Mouse (Mus musculus) G1E (cell line): ENCODE results near the gene Hsd17b2. TPM values are rescaled to one million over a fixed set of nuclear protein-coding genes. Genes with fewer than 3 reads are reported as not detected.

Source experiments
- ATAC-seq: 2 replicates; pipeline ENCODE4 v1.8.0; 2016; ENCODE audit warnings: mild to moderate bottlenecking; ENCODE audit not compliant: insufficient number of reproducible peaks, poor library complexity, low FRiP score, severe bottlenecking; ENCODE audit errors: extremely low read depth
- DNase-seq: peaks from one replicate; pipeline ENCODE4 v3.0.0; 2012; ENCODE audit warnings: low spot score
- H3K27me3 ChIP-seq: 2 replicates; pipeline ENCODE4 v1.6.1; 2012; ENCODE audit warnings: mild to moderate bottlenecking, low read length, inconsistent platforms; ENCODE audit not compliant: insufficient read depth
- H3K36me3 ChIP-seq: replicated peaks from 2 replicates; pipeline ENCODE3; 2012; ENCODE audit warnings: mild to moderate bottlenecking, inconsistent platforms
- H3K4me1 ChIP-seq: 2 replicates; pipeline ENCODE4 v1.6.1; 2012; ENCODE audit warnings: low read depth, low read length, inconsistent platforms, mixed read lengths; ENCODE audit not compliant: insufficient read depth
- H3K4me3 ChIP-seq: 2 replicates; pipeline ENCODE4 v1.5.1; 2012; ENCODE audit warnings: low read depth, mild to moderate bottlenecking, inconsistent platforms, low read length, moderate library complexity, mixed read lengths
- H3K9me3 ChIP-seq: replicated peaks from 2 replicates; pipeline ENCODE4 v1.6.1; 2012; ENCODE audit warnings: inconsistent platforms
- CTCF ChIP-seq: IDR thresholded peaks from 2 replicates; pipeline ENCODE4 v1.5.1; 2012; ENCODE audit warnings: low read depth, low read length, inconsistent platforms, mixed read lengths
- GATA1 ChIP-seq: IDR thresholded peaks from 2 replicates; pipeline ENCODE4 v1.6.1; 2012; ENCODE audit warnings: borderline replicate concordance, low read length, inconsistent platforms, mixed read lengths
- GATA2 ChIP-seq: IDR thresholded peaks from 2 replicates; pipeline ENCODE4 v1.6.1; 2012; ENCODE audit warnings: low read depth, low read length, inconsistent platforms, borderline replicate concordance
- POLR2AphosphoS5 ChIP-seq: IDR thresholded peaks from 2 replicates; pipeline ENCODE4 v1.6.1; 2012; ENCODE audit warnings: low read depth, low read length, inconsistent platforms; ENCODE audit not compliant: insufficient replicate concordance
- TAL1 ChIP-seq: conservative IDR thresholded peaks from 2 replicates; pipeline ENCODE4 v1.6.1; 2012; ENCODE audit warnings: low read depth, low read length, inconsistent platforms, mixed read lengths
- polyA plus RNA-seq: library from polyadenylated mRNA; stranded (reverse); fragments of >175 nt; gene quantifications from 2 replicates; pipeline ENCODE4 v1.2.3, GENCODE M21; 2012
- total RNA-seq, 2 experiments: library from RNA; stranded (forward) in 1 of 2; stranded (reverse) in 1 of 2; fragments of 200-1000 nt in 1 of 2; fragments of >200 nt in 1 of 2; fragmentation: Nextera tagmentation in 1 of 2; gene quantifications; 2 replicates each; pipeline ENCODE4 v1.2.3; 2014 to 2017

Gene Hsd17b2
- total and polyA plus RNA-seq, 3 experiments, result 0.22 TPM; not detected in 2

DNA sequence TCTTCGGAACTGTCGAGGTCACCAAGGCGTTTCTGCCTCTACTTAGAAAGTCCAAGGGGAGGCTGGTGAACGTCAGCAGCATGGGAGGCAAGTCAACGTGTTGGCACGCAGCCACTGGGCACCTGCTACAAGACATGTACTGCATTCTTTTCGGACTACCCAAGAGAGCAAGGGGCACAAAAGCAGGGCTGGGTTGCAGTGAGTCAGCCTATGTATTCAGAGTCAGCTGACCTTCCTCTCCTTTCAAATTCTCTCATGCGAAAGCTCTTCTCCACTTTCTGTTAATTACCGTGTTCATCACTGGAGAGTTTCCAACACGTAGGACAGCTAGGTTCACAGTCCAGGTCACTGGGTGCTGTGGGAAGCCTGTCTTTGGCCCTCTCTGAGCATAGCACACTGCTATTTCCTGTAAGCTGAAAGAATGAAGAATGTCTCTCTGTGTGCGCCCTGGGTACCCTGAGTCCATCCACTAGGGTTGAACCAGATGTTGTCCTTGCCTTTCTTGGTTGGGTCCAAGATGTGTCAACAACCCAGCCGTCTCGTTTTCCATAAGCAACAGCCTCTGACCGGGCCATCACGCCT lies 40.8 kb downstream of the Hsd17b2 start:
- TF ChIP-seq TAL1, result no peak

DNA sequence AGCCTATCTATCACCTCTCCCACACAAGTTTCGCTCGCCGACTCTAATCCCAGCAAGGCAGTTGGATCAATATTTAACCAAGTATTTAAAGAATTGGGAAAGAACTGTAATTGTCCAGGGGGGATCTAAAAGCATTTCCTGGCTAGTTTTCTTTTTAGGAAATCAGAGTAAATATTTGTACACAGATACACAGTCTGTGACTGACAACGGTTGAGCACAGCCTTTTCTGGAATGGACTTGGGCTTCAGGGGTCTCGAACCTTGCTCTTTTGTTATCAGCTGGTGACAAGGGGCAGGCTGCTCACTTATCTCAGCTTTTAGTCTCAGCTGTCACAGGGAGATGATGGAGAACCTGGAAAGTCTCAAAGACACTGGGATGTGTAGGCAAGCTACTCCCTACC lies 44.9 kb downstream of the Hsd17b2 start:
- Histone ChIP-seq H3K9me3 (peaks cover 67% of the 10 kb centered on the region), H3K4me1 (no peaks in the 10 kb centered on the region), H3K27me3 (no peaks in the 10 kb centered on the region), H3K36me3 (no peaks in the 10 kb centered on the region), H3K4me3 (no peak overlapping the region)
- no peak for DNase-seq
- TF ChIP-seq POLR2AphosphoS5 (no peak), TAL1 (no peak), GATA2 (no peak)
- ATAC-seq, result no peak

More for the DNA sequence above, 40.8 kb downstream of the Hsd17b2 start:
- H3K27me3 ChIP-seq, result no peaks in the 10 kb centered on the region
- H3K4me1 ChIP-seq, result no peaks in the 10 kb centered on the region
- H3K4me3 ChIP-seq, result no peak overlapping the region
- no peaks in the 10 kb centered on the region for H3K36me3 ChIP-seq
- ATAC-seq (no peak), DNase-seq (no peak)
- H3K9me3 ChIP-seq, result peaks cover 73% of the 10 kb centered on the region

DNA sequence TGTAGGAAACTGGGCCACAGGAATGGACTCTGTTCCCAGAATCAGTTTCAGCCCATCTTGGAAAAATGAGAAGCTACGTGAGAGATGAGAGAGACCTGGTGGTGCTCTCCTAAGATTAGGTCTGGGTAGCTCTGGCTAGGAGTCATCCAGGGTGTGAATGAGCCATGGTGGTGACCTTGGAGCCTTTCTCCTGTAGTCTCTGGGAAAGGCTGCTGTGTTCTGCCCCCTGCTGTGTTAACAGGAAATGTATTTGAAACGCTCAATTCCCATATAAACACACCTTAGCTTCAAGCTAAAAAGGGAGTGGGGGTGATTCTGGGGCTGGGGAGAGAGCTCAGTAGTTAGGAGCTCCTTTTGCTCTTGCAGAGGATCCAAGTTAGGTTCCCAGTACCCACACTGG lies 45.7 kb downstream of the Hsd17b2 start:
- H3K4me3 ChIP-seq, result no peak overlapping the region
- TF ChIP-seq CTCF (no peak), GATA2 (no peak), TAL1 (no peak), POLR2AphosphoS5 (no peak), GATA1 (no peak)
- H3K27me3 ChIP-seq, result no peaks in the 10 kb centered on the region
- ATAC-seq, result no peak
- H3K9me3 ChIP-seq, result peaks cover 66% of the 10 kb centered on the region
- DNase-seq, result no peak
- H3K4me1 ChIP-seq, result no peaks in the 10 kb centered on the region
- no peaks in the 10 kb centered on the region for H3K36me3 ChIP-seq

DNA sequence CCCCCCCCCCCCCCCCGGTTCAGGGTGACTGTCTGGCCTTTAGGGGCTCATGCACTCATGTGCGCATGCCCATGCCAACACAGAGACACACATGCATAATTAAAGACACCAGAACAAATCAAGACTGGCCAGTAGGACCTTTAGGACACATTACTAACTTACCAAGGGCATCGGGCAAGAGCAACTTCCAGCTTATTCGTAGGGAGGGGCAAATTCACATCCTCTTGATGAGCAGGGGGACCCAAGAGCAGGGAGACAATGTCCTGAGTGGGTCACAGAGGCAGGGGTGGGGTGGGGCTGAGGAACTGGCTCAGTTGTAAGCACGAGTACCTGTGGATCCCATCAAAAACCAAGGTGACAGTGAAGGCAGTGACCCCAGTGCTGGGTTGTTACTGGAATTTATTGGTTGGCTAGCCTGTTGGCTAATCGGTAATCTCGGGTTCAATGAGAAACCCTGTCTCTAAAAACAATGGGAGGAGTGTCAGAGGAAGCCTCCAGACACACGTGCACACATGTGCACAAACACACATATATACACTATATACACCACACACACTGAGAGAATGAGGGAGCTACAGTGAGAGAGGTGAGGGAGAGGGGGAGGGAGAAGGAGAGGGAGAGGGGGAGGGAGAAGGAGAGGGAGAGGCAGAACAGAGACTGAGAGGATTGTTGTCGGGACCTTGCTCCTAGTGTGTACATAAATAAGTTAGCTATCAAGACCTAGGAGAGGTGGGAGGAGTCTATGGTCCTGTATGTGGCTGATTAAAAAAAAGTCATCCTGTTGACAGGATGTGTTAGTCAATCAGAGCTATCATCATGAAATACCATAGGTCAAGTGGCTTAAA lies 46.4 kb downstream of the Hsd17b2 start:
- Histone ChIP-seq H3K27me3 (no peaks in the 10 kb centered on the region), H3K36me3 (no peaks in the 10 kb centered on the region), H3K4me3 (no peak overlapping the region), H3K9me3 (peaks cover 62% of the 10 kb centered on the region), H3K4me1 (no peaks in the 10 kb centered on the region)
- ATAC-seq (no peak), DNase-seq (no peak)
- no peak for TF ChIP-seq POLR2AphosphoS5
- TF ChIP-seq GATA1, result no peak
- no peak for TF ChIP-seq CTCF
- TF ChIP-seq TAL1, result no peak
- no peak for TF ChIP-seq GATA2

DNA sequence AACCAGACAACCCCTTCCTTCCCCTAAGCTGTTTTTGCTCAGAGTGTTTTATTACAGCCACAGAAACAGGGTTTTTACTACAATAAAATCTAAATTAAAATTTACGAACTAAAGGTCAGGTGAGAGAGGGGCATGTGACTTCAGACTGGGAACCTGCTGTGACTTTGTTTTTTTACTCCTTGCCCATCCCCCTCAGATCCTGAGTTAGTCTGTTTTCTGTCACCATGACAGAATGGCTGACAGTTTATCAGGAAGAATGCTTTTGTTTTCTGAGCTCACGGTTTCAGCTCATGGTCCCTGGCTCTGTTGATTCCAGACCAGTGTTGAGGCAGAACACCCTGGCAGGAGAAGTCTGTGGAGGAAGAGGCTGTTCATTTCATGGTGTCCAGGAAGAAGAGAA lies 47.7 kb downstream of the Hsd17b2 start:
- no peaks in the 10 kb centered on the region for H3K27me3 ChIP-seq
- no peak for TF ChIP-seq GATA2
- TF ChIP-seq TAL1, result no peak
- no peak for TF ChIP-seq POLR2AphosphoS5
- no peak for TF ChIP-seq CTCF
- TF ChIP-seq GATA1, result no peak
- no peaks in the 10 kb centered on the region for H3K36me3 ChIP-seq
- H3K4me3 ChIP-seq, result no peak overlapping the region
- DNase-seq (no peak), ATAC-seq (no peak)
- H3K9me3 ChIP-seq, result peaks cover 57% of the 10 kb centered on the region
- H3K4me1 ChIP-seq, result no peaks in the 10 kb centered on the region

DNA sequence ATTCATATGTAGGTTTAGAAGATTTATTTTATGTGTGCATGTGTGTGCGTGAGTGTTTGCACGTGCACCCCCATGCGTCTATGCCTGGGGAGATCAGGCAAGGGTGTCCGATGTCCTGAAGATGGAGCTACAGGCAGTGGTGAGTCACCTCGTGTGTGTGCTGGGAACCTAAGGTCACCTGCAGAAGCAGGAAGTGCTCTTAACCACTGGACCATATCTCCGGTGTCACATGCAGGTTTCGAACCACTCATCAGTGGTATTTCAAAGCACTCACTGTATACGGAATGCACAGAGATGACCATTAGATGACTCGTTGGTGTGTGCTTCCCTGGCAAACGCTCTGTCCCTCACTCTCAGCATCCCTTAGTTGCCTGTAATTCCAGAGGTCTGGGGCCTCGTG lies 56.2 kb downstream of the Hsd17b2 start:
- no peaks in the 10 kb centered on the region for H3K4me1 ChIP-seq
- H3K9me3 ChIP-seq, result peaks cover 36% of the 10 kb centered on the region
- no peaks in the 10 kb centered on the region for H3K36me3 ChIP-seq
- no peak for TF ChIP-seq GATA2
- TF ChIP-seq TAL1, result no peak
- no peak for TF ChIP-seq GATA1
- TF ChIP-seq POLR2AphosphoS5, result no peak
- TF ChIP-seq CTCF, result no peak
- H3K4me3 ChIP-seq, result no peak overlapping the region
- H3K27me3 ChIP-seq, result no peaks in the 10 kb centered on the region
- DNase-seq (no peak), ATAC-seq (no peak)

DNA sequence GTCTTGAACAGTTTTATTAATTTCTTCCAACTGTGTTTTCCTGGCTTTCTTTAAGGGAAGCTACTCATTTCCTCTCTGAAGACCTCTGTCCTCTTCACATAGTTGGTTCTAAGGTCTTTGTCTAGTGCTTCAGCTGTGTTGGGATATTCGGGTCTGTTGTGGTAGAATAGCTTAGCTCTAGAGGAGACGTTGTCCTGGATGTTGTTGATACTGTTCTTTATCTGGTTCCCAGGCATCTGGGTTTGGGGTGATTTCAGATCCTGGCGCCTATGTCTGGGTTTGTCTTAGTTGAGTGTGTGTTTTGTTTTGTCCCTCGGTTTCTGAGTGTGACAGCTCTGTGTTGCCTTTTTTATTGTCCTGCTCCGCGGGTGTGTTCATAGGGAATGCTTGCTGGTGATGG lies 61.1 kb downstream of the Hsd17b2 start:
- Histone ChIP-seq H3K4me1 (no peaks in the 10 kb centered on the region), H3K27me3 (no peaks in the 10 kb centered on the region), H3K4me3 (no peak overlapping the region), H3K9me3 (peaks cover 41% of the 10 kb centered on the region), H3K36me3 (no peaks in the 10 kb centered on the region)
- no peak for ATAC-seq
- no peak for DNase-seq
- TF ChIP-seq GATA1, result no peak
- TF ChIP-seq CTCF, result no peak
- TF ChIP-seq POLR2AphosphoS5, result no peak
- TF ChIP-seq TAL1, result no peak
- no peak for TF ChIP-seq GATA2
